Mouse (Mus musculus): ENCODE results near the gene Olfr726. TPM values are rescaled to one million over a fixed set of nuclear protein-coding genes. Genes with fewer than 3 reads are reported as not detected.

Olfr726 gene
- not detected in 2 replicates for polyA plus RNA-seq (2012; ENCODE audit: low replicate concordance)

GRCm38 (mm10) chr14:50090853-50091252, at the start of gene Olfr726:
Gene Olfr726, minus strand, starts transcription at chr14:50090953.

GRCm38 (mm10) chr14:50122886-50123285, 32.1 kb upstream of the Olfr726 start, which contains the start of gene Olfr727:
Gene Olfr727, plus strand, starts transcription at chr14:50123186.

GRCm38 (mm10) chr14:50040275-50040674, 50.5 kb downstream of the Olfr726 start, which contains the start of gene Olfr725:
Gene Olfr725, minus strand, starts transcription at chr14:50040375.

Other genes with a start within 250 kb of the Olfr726 start
- not detected in 2 replicates for gene Olfr722, start 189.0 kb downstream of the Olfr726 start, polyA plus RNA-seq (2012; ENCODE audit: low replicate concordance)
- gene Olfr723, start 159.2 kb downstream of the Olfr726 start, polyA plus RNA-seq (2012; ENCODE audit: low replicate concordance), result not detected in 2 replicates
- not detected in 2 replicates for gene Olfr724, start 127.7 kb downstream of the Olfr726 start, polyA plus RNA-seq (2012; ENCODE audit: low replicate concordance)
- gene Olfr725, start 50.6 kb downstream of the Olfr726 start, polyA plus RNA-seq (2012; ENCODE audit: low replicate concordance), result not detected in 2 replicates
- not detected in 2 replicates for gene Olfr727, start 32.2 kb upstream of the Olfr726 start, polyA plus RNA-seq (2012; ENCODE audit: low replicate concordance)
- not detected in 2 replicates for gene Olfr728, start 51.7 kb upstream of the Olfr726 start, polyA plus RNA-seq (2012; ENCODE audit: low replicate concordance)
- not detected in 2 replicates for gene Olfr729, start 62.0 kb upstream of the Olfr726 start, polyA plus RNA-seq (2012; ENCODE audit: low replicate concordance)
- not detected in 2 replicates for gene Olfr730, start 97.2 kb upstream of the Olfr726 start, polyA plus RNA-seq (2012; ENCODE audit: low replicate concordance)
- not detected in 2 replicates for gene Olfr731, start 150.9 kb upstream of the Olfr726 start, polyA plus RNA-seq (2012; ENCODE audit: low replicate concordance)
- not detected in 2 replicates for gene Olfr732, start 193.3 kb upstream of the Olfr726 start, polyA plus RNA-seq (2012; ENCODE audit: low replicate concordance)
- gene Olfr733, start 210.6 kb upstream of the Olfr726 start, polyA plus RNA-seq (2012; ENCODE audit: low replicate concordance), result not detected in 2 replicates
- gene Olfr734, start 235.8 kb upstream of the Olfr726 start, polyA plus RNA-seq (2012; ENCODE audit: low replicate concordance), result 0.13 TPM in 1 of 2 replicates, not detected in the other